In the genomic region with DNA sequence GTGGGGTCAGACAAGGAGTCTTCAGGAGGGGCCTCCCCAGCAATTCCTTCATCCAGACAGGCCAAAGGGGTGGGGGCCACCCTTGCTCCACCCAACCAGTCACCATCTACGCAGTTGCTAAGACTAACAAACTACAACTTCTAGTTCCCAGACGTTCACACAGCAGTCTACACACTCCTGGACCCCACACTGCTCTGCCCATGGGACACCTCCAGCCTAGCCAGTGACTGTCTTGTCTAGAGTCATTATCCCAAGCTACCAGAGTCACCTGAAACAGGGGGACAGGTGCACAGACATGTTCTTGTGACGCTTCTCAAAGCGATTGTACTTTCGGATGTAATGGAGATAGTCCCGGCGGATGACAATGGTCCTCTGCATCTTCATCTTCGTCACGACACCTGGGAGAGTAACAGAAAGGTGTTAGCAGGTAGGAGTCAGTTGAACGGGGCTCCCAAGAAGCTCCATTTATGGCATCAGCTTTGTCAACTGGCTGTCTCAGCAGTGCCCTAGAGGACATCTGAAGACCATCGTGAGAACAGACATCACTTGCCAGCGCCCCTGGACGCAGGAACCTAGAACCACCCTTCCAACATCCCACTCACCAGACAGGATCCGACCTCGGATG, we compare ENCODE assay signal across 8 mouse cellular contexts. TPM values are rescaled to one million over a fixed set of nuclear protein-coding genes. Genes with fewer than 3 reads are reported as not detected.
DNase-seq lines count a peak whose midpoint lies in the region; ATAC-seq and TF ChIP-seq lines count a peak whose summit lies in the region.

No protein-coding gene starts in this region.

- H3K27ac ChIP-seq in heart, adult 2 months, result peak overlapping the region; percentile 93
- H3K27ac ChIP-seq in forebrain, embryonic 16.5 days (ENCODE audit: low read length), result no peak overlapping the region
- H3K27ac ChIP-seq in liver, embryonic 16.5 days (ENCODE audit: low read length), result no peak overlapping the region

- no peak for TF ChIP-seq CTCF in heart, adult 2 months (IDR thresholded peaks at IDR 0.05)
- TF ChIP-seq CTCF in E14TG2a.4 (conservative IDR thresholded peaks at IDR 0.05; ENCODE audit: low read length), result no peak

- H3K9ac ChIP-seq in heart, adult 2 months (ENCODE audit: low read depth, low read length), result peak overlapping the region; percentile 42
- peak overlapping the region; percentile 67 for H3K9ac ChIP-seq in forebrain, embryonic 16.5 days (replicated peaks; ENCODE audit: low read depth, low read length)
- peak overlapping the region; percentile 79; the same call in 1 of the 2 replicates for H3K9ac ChIP-seq in liver, embryonic 16.5 days (ENCODE audit: low read depth, low read length)

- no peak for TF ChIP-seq POLR2A in heart, adult 2 months (IDR thresholded peaks at IDR 0.05; ENCODE audit: insufficient read depth, low read depth, low read length)

- H3K36me3 ChIP-seq in heart, adult 2 months (ENCODE audit: control insufficient read depth, insufficient read depth, low read length), result peaks cover 17% of the 10 kb centered on the region
- peaks cover 80% of the 10 kb centered on the region for H3K36me3 ChIP-seq in E14TG2a.4 (ENCODE audit: insufficient read depth, low read length)
- H3K36me3 ChIP-seq in forebrain, embryonic 16.5 days (ENCODE audit: control insufficient read depth, insufficient read depth), result peaks cover 36% of the 10 kb centered on the region
- peaks cover 48% of the 10 kb centered on the region for H3K36me3 ChIP-seq in liver, embryonic 16.5 days (ENCODE audit: control insufficient read depth, insufficient read depth)

- no peaks in the 10 kb centered on the region for H3K79me2 ChIP-seq in heart, adult 2 months (replicated peaks; ENCODE audit: control insufficient read depth, insufficient read depth, low read length)

- WGBS in heart, adult 2 months, result 73% methylated on average over 15 of the region's 15 CpGs
- WGBS in forebrain, embryonic 16.5 days, result 85% methylated on average over 15 of the region's 15 CpGs
- 62% methylated on average over 15 of the region's 15 CpGs for WGBS in liver, embryonic 16.5 days (ENCODE audit: insufficient replicate concordance)

- no peak for ATAC-seq in forebrain, embryonic 16.5 days
- no peak for ATAC-seq in liver, embryonic 16.5 days (ENCODE audit: low read depth)

- no peaks in the 10 kb centered on the region for H3K9me3 ChIP-seq in E14TG2a.4 (ENCODE audit: low read length)
- no peaks in the 10 kb centered on the region for H3K9me3 ChIP-seq in forebrain, embryonic 16.5 days (ENCODE audit: control insufficient read depth, low read length)
- no peaks in the 10 kb centered on the region for H3K9me3 ChIP-seq in liver, embryonic 16.5 days (replicated peaks; ENCODE audit: control insufficient read depth, low read length)

- intact Hi-C loops in heart, adult 2 months (cut with DNase I), result loop anchor here (5.0 kb wide), 1 partner anchor 105 kb away; a partner anchor contains a TSS

- peak overlapping the region; percentile 94 for H3K4me3 ChIP-seq in heart, adult 2 months
- peak overlapping the region; percentile 98 for H3K4me3 ChIP-seq in E14TG2a.4 (replicated peaks; ENCODE audit: low read length)
- H3K4me3 ChIP-seq in forebrain, embryonic 16.5 days (replicated peaks; ENCODE audit: low read length), result peak overlapping the region; percentile 51
- peak overlapping the region; percentile 77 for H3K4me3 ChIP-seq in liver, embryonic 16.5 days (ENCODE audit: low read depth, low read length)

- peaks cover 13% of the 10 kb centered on the region for H3K4me1 ChIP-seq in heart, adult 2 months (ENCODE audit: control insufficient read depth, insufficient read depth, low read length)
- peaks cover 50% of the 10 kb centered on the region for H3K4me1 ChIP-seq in E14TG2a.4 (replicated peaks; ENCODE audit: low read depth, low read length)
- H3K4me1 ChIP-seq in forebrain, embryonic 16.5 days (replicated peaks; ENCODE audit: control insufficient read depth, insufficient read depth, low read length), result peaks cover 40% of the 10 kb centered on the region
- H3K4me1 ChIP-seq in liver, embryonic 16.5 days (ENCODE audit: control insufficient read depth, low read depth, low read length), result peaks cover 46% of the 10 kb centered on the region

- H3K4me2 ChIP-seq in forebrain, embryonic 16.5 days (ENCODE audit: low read length), result peak overlapping the region; percentile 63
- H3K4me2 ChIP-seq in liver, embryonic 16.5 days (ENCODE audit: low read depth, low read length), result peak overlapping the region; percentile 77

- no peak for DNase-seq in heart, adult 2 months
- DNase-seq in heart, adult 8-10 months (ENCODE audit: low spot score), result no peak
- no peak for DNase-seq in left cerebral cortex, adult 8-10 months (ENCODE audit: low spot score in 2 of 2)
- no peak for DNase-seq in spleen, postnatal 4 days (ENCODE audit: low spot score in 2 of 2)
- DNase-seq in embryo, embryonic 9.5 days (ENCODE audit: extremely low spot score), result no peak

- TF ChIP-seq EP300 in heart, adult 2 months (IDR thresholded peaks at IDR 0.05; ENCODE audit: insufficient read depth, low read depth, low read length), result no peak

- no peaks in the 10 kb centered on the region for H3K27me3 ChIP-seq in heart, adult 2 months (ENCODE audit: control insufficient read depth, insufficient read depth, low read length)
- H3K27me3 ChIP-seq in E14TG2a.4 (ENCODE audit: insufficient read depth, low read length), result no peaks in the 10 kb centered on the region
- no peaks in the 10 kb centered on the region for H3K27me3 ChIP-seq in forebrain, embryonic 16.5 days (replicated peaks; ENCODE audit: control insufficient read depth, insufficient read depth, low read length)
- no peaks in the 10 kb centered on the region for H3K27me3 ChIP-seq in liver, embryonic 16.5 days (ENCODE audit: control insufficient read depth, insufficient read depth, low read depth, low read length)

RNA-seq across cellular contexts. Expression of a gene that starts 1.6 kb away (rescaled TPM):
- total RNA-seq in heart, adult 2 months (2021), result 100 to 1,000 TPM; 534 to 613 TPM
- 186 and 258 TPM in 2 replicates for polyA plus RNA-seq in heart, adult 2 months (2012; rRNA removed)
- total RNA-seq in heart, adult 8-10 months (2022), result 100 to 1,000 TPM; 572 to 626 (median 604) TPM
- polyA plus RNA-seq in forebrain, embryonic 16.5 days (2015; fragmentation: Nextera tagmentation; extraction: Ambion mirVana), result 860 and 958 TPM in 2 replicates
- 646 and 744 TPM in 2 replicates for polyA plus RNA-seq in liver, embryonic 16.5 days (2015; fragmentation: Nextera tagmentation; extraction: Ambion mirVana)
- total RNA-seq in left cerebral cortex, adult 8-10 months (2022), result 100 to 1,000 TPM; 467 to 554 (median 521) TPM

RNA-seq across cellular contexts. Expression of a gene that starts 5.9 kb away (rescaled TPM):
- 100 to 1,000 TPM; 561 to 659 TPM for total RNA-seq in heart, adult 2 months (2021)
- 915 and 1,061 TPM in 2 replicates for polyA plus RNA-seq in heart, adult 2 months (2012; rRNA removed)
- total RNA-seq in heart, adult 8-10 months (2022), result 100 to 1,000 TPM; 580 to 769 (median 686) TPM
- 722 and 741 TPM in 2 replicates for polyA plus RNA-seq in forebrain, embryonic 16.5 days (2015; fragmentation: Nextera tagmentation; extraction: Ambion mirVana)
- 558 and 645 TPM in 2 replicates for polyA plus RNA-seq in liver, embryonic 16.5 days (2015; fragmentation: Nextera tagmentation; extraction: Ambion mirVana)
- 100 to 1,000 TPM; 804 to 903 (median 864) TPM for total RNA-seq in left cerebral cortex, adult 8-10 months (2022)

RNA-seq across cellular contexts. Expression of a gene that starts 13.4 kb away (rescaled TPM):
- total RNA-seq in heart, adult 2 months (2021), result under 1 TPM in 1 of 2 experiments, not detected in 1; 0.80 TPM
- polyA plus RNA-seq in heart, adult 2 months (2012; rRNA removed), result 4.5 and 4.6 TPM in 2 replicates
- total RNA-seq in heart, adult 8-10 months (2022), result 1 to 10 TPM in 1 of 4 experiments, not detected in 3; 1.7 TPM
- polyA plus RNA-seq in forebrain, embryonic 16.5 days (2015; fragmentation: Nextera tagmentation; extraction: Ambion mirVana), result not detected in 2 replicates
- 0.12 TPM in 1 of 2 replicates, not detected in the other for polyA plus RNA-seq in liver, embryonic 16.5 days (2015; fragmentation: Nextera tagmentation; extraction: Ambion mirVana)
- total RNA-seq in left cerebral cortex, adult 8-10 months (2022), result not detected

RNA-seq across cellular contexts. Expression of a gene that starts 13.6 kb away (rescaled TPM):
- 1 to 10 TPM; 5.5 to 6.4 TPM for total RNA-seq in heart, adult 2 months (2021)
- polyA plus RNA-seq in heart, adult 2 months (2012; rRNA removed), result 47.4 and 59.1 TPM in 2 replicates
- 1 to 10 TPM; 6.1 to 7.9 (median 6.5) TPM for total RNA-seq in heart, adult 8-10 months (2022)
- polyA plus RNA-seq in forebrain, embryonic 16.5 days (2015; fragmentation: Nextera tagmentation; extraction: Ambion mirVana), result 1.1 and 1.4 TPM in 2 replicates
- polyA plus RNA-seq in liver, embryonic 16.5 days (2015; fragmentation: Nextera tagmentation; extraction: Ambion mirVana), result 3.0 and 3.1 TPM in 2 replicates
- total RNA-seq in left cerebral cortex, adult 8-10 months (2022), result 1 to 10 TPM; 6.5 to 8.2 (median 7.5) TPM

RNA-seq across cellular contexts. Expression of a gene that starts 19.0 kb away (rescaled TPM):
- total RNA-seq in heart, adult 2 months (2021), result 10 to 100 TPM; 60.3 to 67.5 TPM
- polyA plus RNA-seq in heart, adult 2 months (2012; rRNA removed), result 82.8 and 100 TPM in 2 replicates
- total RNA-seq in heart, adult 8-10 months (2022), result 10 to 100 TPM; 65.6 to 77.1 (median 67.5) TPM
- 17.7 and 24.4 TPM in 2 replicates for polyA plus RNA-seq in forebrain, embryonic 16.5 days (2015; fragmentation: Nextera tagmentation; extraction: Ambion mirVana)
- 50.6 and 56.1 TPM in 2 replicates for polyA plus RNA-seq in liver, embryonic 16.5 days (2015; fragmentation: Nextera tagmentation; extraction: Ambion mirVana)
- total RNA-seq in left cerebral cortex, adult 8-10 months (2022), result 10 to 100 TPM; 18.6 to 21.9 (median 19.9) TPM
